26 mouse cellular contexts compared by ENCODE assay signal in the genomic region with DNA sequence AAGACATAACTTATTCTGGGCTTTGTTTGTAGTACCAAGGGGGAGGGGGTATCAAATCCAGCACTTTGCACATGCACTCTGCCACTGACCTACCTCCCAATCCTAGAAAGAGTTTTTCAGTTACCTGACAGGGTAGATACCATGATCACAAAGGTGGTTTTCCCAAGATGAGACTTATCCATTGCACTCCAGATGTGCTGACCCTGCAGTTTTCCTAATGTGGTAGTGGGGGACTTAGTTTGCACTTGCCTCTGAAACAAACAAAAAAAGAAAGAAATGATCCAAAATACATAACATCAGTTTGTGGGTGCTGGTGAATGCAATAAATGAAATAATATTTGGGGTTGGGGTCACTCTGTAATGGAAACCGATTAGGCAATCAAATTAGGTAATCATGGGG.
"Had no signal": no experiment of that assay in that cellular context is flagged by ENCODE, and none has a peak within 500 bp of the region (broad histone marks: within the 10 kb centered on the region; RNA-seq: fewer than 3 reads in every experiment).

No protein-coding gene starts in this region.

- DNase-seq: gastrocnemius, adult 2 months; gastrocnemius, postnatal 10 days; gastrocnemius, postnatal 25 days; heart, adult 2 months; heart, postnatal 14 days; heart, postnatal 4 days; kidney, adult 18-20 months; kidney, adult 8-10 months; kidney, postnatal 10 days; kidney, postnatal 25 days; kidney, postnatal 4 days; left cerebral cortex, postnatal 4 days had no signal

- H3K4me3 ChIP-seq: gastrocnemius, adult 2 months; heart, adult 2 months; heart, embryonic 13.5 days; heart, embryonic 15.5 days; hindbrain, embryonic 10.5 days; hindbrain, embryonic 12.5 days; intestine, embryonic 15.5 days; layer of hippocampus, adult 2 months; limb, embryonic 13.5 days; limb, embryonic 15.5 days; liver, embryonic 12.5 days had no signal

- H3K9me3 ChIP-seq: heart, embryonic 13.5 days; heart, embryonic 15.5 days; hindbrain, embryonic 10.5 days; hindbrain, embryonic 12.5 days; intestine, embryonic 15.5 days; limb, embryonic 13.5 days; limb, embryonic 15.5 days; liver, embryonic 12.5 days had no signal

- H3K27me3 ChIP-seq: heart, embryonic 13.5 days; heart, embryonic 15.5 days; hindbrain, embryonic 12.5 days; intestine, embryonic 15.5 days; limb, embryonic 13.5 days; limb, embryonic 15.5 days; liver, embryonic 12.5 days had no signal

- H3K27ac ChIP-seq: gastrocnemius, adult 2 months; heart, adult 2 months; heart, embryonic 13.5 days; heart, embryonic 15.5 days; hindbrain, embryonic 10.5 days; hindbrain, embryonic 12.5 days; hindbrain, embryonic 14.5 days; intestine, embryonic 15.5 days; limb, embryonic 13.5 days; limb, embryonic 15.5 days; liver, embryonic 12.5 days; liver, embryonic 14.5 days had no signal

- H3K4me1 ChIP-seq: hindbrain, embryonic 12.5 days; intestine, embryonic 15.5 days; limb, embryonic 13.5 days; limb, embryonic 15.5 days had no signal

- ATAC-seq: hindbrain, embryonic 16.5 days; inflammation-experienced regulatory T-cells, adult 6 months; intestine, embryonic 15.5 days; liver, embryonic 12.5 days had no signal

- H3K4me2 ChIP-seq: heart, embryonic 11.5 days; heart, embryonic 13.5 days; heart, embryonic 15.5 days; hindbrain, embryonic 12.5 days; hindbrain, embryonic 14.5 days; intestine, embryonic 15.5 days; limb, embryonic 13.5 days; limb, embryonic 15.5 days; liver, embryonic 12.5 days had no signal

- H3K9ac ChIP-seq: heart, embryonic 13.5 days; heart, embryonic 15.5 days; hindbrain, embryonic 12.5 days; hindbrain, embryonic 14.5 days; intestine, embryonic 15.5 days; limb, embryonic 13.5 days; limb, embryonic 15.5 days; liver, embryonic 12.5 days; liver, embryonic 14.5 days had no signal
